Mouse (Mus musculus): ENCODE results near the gene Gabrb2. TPM values are rescaled to one million over a fixed set of nuclear protein-coding genes. Genes with fewer than 3 reads are reported as not detected.

Gene Gabrb2
- polyA plus RNA-seq (2015; fragmentation: Nextera tagmentation; extraction: Ambion mirVana): 24.2 and 32.3 TPM in 2 replicates

DNA sequence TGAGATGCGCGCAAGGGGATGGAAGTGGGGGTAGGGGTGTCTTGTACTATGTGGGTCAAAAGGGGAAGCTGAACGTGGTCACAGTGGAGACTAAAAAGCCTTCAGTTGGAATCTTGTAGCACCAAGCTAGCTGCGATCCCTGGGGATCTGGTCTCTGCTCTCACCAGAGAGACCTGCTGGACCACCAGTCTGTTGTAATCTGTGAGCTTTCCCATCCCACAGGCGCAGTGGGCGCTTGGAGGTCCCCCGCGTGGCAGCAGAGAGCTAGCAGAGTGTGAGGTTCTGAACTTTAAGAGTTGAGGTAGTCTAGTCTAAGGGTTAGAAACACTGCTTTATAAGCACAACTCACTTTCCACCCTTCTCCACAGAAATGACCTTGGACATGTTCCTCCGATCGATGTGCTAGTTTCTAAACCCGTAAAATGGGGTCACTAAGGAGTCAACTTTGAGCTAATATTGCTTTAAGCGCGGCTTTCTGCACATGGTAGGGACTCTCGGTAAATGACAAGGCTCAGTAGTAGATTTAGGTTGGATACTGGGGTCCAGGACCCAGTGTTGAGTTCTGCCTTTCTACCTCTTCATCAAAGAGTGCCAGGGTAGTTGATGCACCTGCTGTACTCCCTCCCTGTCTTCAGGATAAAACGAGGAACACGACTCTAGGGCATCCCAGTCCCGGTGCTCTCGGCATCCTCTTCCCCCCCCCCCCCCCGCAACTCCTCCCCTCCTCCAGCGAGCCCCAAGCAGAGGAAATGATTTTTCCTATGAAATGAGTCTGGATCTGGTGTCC is at the start of gene Gabrb2:
TSS of gene Gabrb2 (plus strand) at position 762 of the 787 bp plus-strand sequence.
- ATAC-seq: peak; percentile 22
- Histone ChIP-seq H3K4me2 (ENCODE audit: low read length) (peak within 1 kb of the TSS; percentile 70), H3K27ac (ENCODE audit: low read length) (peak within 1 kb of the TSS; percentile 79), H3K9me3 (ENCODE audit: control insufficient read depth, low read length) (no peaks in the 10 kb centered on the region), H3K27me3 (replicated peaks; ENCODE audit: control insufficient read depth, insufficient read depth, low read length) (no peaks in the 10 kb centered on the region), H3K4me1 (replicated peaks; ENCODE audit: control insufficient read depth, insufficient read depth, low read length) (peaks cover 19% of the 10 kb centered on the region), H3K9ac (replicated peaks; ENCODE audit: low read depth, low read length) (peak within 1 kb of the TSS; percentile 65), H3K36me3 (ENCODE audit: control insufficient read depth, insufficient read depth) (no peaks in the 10 kb centered on the region), H3K4me3 (replicated peaks; ENCODE audit: low read length) (peak within 1 kb of the TSS; percentile 52)
- WGBS: 31% methylated on average over 19 of the region's 20 CpGs

DNA sequence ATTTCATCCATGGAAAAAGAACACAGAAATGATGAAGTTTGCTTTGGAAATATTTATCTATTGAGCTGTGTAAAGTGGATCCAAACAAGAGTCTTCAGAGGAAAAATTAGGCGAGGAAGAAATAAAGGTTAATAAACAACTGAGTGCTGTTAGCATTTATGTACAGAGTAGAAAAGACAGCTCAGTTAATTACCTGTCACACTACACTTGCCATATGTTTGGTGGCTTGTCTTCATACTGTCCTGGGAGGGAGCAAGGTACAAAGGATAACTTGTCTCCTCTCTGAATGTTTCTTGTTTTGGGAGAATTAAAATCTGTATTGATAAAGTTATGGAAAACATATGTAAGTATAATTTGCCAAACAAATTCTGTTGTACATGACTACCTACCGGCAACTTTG is 40.6 kb upstream of the Gabrb2 start:
- Histone ChIP-seq H3K4me1 (replicated peaks; ENCODE audit: control insufficient read depth, insufficient read depth, low read length) (no peaks in the 10 kb centered on the region), H3K4me2 (ENCODE audit: low read length) (no peak overlapping the region), H3K27me3 (replicated peaks; ENCODE audit: control insufficient read depth, insufficient read depth, low read length) (no peaks in the 10 kb centered on the region), H3K36me3 (ENCODE audit: control insufficient read depth, insufficient read depth) (no peaks in the 10 kb centered on the region), H3K27ac (ENCODE audit: low read length) (no peak overlapping the region), H3K4me3 (replicated peaks; ENCODE audit: low read length) (no peak overlapping the region), H3K9me3 (ENCODE audit: control insufficient read depth, low read length) (no peaks in the 10 kb centered on the region), H3K9ac (replicated peaks; ENCODE audit: low read depth, low read length) (no peak overlapping the region)
- WGBS: 79% methylated on average over 2 of the region's 2 CpGs
- ATAC-seq: no peak

DNA sequence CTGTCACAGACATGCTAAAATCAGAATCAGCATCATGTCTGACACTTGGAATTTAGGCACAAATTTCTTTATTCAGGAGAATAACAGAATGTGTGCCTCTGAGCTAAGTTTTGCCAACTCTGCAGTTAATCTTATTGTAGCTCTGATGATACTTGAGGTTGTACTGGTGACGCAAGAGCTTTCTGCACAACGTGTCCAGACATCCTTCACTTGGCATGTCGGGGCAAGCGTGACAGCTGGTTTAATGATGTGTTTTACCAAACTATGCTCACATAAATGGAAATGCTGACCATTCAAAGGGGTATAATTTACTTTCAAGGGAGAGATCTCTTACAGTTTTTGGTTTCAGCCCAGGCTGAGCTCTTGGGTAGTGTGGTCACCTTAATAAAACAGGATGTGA is 33.1 kb upstream of the Gabrb2 start:
- no peak overlapping the region for H3K4me2 ChIP-seq (ENCODE audit: low read length)
- no peak for ATAC-seq
- no peaks in the 10 kb centered on the region for H3K27me3 ChIP-seq (replicated peaks; ENCODE audit: control insufficient read depth, insufficient read depth, low read length)
- H3K4me3 ChIP-seq (replicated peaks; ENCODE audit: low read length): no peak overlapping the region
- no peaks in the 10 kb centered on the region for H3K36me3 ChIP-seq (ENCODE audit: control insufficient read depth, insufficient read depth)
- no peaks in the 10 kb centered on the region for H3K4me1 ChIP-seq (replicated peaks; ENCODE audit: control insufficient read depth, insufficient read depth, low read length)
- WGBS: 79% methylated on average over 4 of the region's 4 CpGs
- H3K27ac ChIP-seq (ENCODE audit: low read length): no peak overlapping the region
- no peak overlapping the region for H3K9ac ChIP-seq (replicated peaks; ENCODE audit: low read depth, low read length)
- no peaks in the 10 kb centered on the region for H3K9me3 ChIP-seq (ENCODE audit: control insufficient read depth, low read length)

DNA sequence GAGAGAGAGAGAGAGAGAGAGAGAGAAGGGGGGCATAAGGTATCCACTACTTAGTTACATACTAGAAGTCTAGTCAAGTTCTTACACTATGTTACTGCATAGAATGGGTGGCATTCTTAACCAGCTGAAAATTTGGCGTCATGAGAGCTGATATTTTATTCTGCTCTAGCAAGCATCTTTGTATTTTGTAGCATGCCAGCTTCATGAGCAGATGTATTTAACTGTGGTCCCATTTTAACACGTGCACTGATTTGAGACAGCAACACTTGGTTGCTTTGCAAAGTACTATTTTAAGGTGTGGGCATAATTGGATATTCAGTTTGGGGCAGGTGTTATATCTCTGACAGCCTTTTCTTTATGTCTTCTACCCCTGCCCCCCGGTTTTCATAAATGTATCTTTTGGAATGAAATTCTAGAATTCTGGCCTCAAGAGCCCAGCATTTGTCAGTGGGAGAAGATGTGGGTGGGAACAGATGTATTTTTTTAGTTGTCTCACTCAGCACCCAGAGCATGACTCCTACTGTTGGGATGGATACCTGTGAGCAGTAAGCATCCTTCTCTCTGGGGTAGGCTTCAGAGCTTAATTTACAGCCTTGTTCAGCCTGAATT is 28.8 kb upstream of the Gabrb2 start:
- Histone ChIP-seq H3K27me3 (replicated peaks; ENCODE audit: control insufficient read depth, insufficient read depth, low read length) (no peaks in the 10 kb centered on the region), H3K4me2 (ENCODE audit: low read length) (no peak overlapping the region), H3K36me3 (ENCODE audit: control insufficient read depth, insufficient read depth) (no peaks in the 10 kb centered on the region), H3K27ac (ENCODE audit: low read length) (no peak overlapping the region), H3K9me3 (ENCODE audit: control insufficient read depth, low read length) (no peaks in the 10 kb centered on the region), H3K4me3 (replicated peaks; ENCODE audit: low read length) (no peak overlapping the region), H3K9ac (replicated peaks; ENCODE audit: low read depth, low read length) (no peak overlapping the region), H3K4me1 (replicated peaks; ENCODE audit: control insufficient read depth, insufficient read depth, low read length) (no peaks in the 10 kb centered on the region)
- ATAC-seq: no peak
- 61% methylated on average over 3 of the region's 3 CpGs for WGBS

DNA sequence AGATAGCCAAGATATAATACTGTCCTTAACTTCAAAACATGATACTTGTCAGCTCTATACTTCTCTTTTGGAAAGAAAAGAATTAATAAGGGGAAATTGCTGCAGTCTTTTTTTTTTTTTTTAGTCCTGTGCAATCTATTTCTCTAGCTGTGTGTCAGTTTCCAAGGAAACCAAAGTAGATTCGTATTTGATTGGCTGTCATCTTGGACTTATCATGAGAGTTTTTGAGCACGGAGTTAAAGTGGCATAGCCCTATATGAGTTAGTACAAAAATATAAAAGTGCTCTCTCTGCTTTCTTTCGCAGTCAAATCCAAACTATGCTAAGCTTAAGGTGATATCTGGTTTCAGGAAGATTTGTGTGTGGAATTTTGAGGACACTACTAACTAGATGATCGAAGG is 26.1 kb upstream of the Gabrb2 start:
- WGBS: 82% methylated on average over 4 of the region's 4 CpGs
- H3K27ac ChIP-seq (ENCODE audit: low read length): no peak overlapping the region

DNA sequence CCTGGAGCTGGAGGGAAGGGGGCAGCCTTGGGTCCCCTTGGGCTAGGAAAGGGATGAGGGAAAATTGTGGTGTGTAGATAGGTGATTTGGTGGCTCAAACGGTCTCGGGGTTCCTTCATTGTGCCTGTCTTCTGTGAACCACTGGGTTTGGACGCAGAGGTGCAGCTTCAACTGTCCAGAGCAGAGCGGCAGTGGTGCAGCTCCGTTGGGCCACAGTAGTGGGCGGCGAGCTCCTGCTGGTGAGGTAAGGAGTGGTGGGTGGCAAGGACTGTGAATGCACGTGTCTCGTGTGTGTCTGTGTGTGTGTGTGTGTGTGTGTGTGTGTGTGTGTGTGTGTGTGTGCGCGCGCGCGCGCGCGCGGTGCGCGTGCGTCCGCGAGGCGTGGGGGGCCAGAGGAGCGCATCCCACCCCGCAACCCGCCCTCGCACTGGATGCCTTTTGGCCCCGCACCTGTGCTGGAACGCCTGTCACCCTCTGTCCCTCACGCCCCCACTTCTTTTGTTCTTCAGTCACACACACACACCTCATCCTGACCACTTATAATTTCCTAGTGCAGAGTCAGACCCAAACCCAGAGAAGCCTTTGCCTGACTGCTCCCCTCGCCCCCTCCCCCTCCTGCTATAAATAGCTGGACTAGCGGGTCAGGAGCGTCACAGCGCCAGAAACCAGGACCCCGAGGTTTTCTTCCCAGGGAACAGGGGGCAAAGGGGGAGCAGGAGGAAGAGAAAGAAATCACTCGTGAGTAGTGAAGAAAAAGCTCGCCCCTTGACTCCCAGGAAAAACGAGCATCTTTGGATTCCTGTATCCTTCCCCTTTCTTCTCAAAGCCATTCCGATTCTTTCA is 455 bp downstream of the Gabrb2 start:
- H3K9ac ChIP-seq (replicated peaks; ENCODE audit: low read depth, low read length): peak overlapping the region; percentile 65
- H3K9me3 ChIP-seq (ENCODE audit: control insufficient read depth, low read length): no peaks in the 10 kb centered on the region
- peak overlapping the region; percentile 79 for H3K27ac ChIP-seq (ENCODE audit: low read length)
- peak; percentile 68 for ATAC-seq
- H3K4me3 ChIP-seq (replicated peaks; ENCODE audit: low read length): peak overlapping the region; percentile 52
- peak overlapping the region; percentile 70 for H3K4me2 ChIP-seq (ENCODE audit: low read length)
- H3K4me1 ChIP-seq (replicated peaks; ENCODE audit: control insufficient read depth, insufficient read depth, low read length): peaks cover 19% of the 10 kb centered on the region
- WGBS: 1% methylated on average over 24 of the region's 40 CpGs
- H3K27me3 ChIP-seq (replicated peaks; ENCODE audit: control insufficient read depth, insufficient read depth, low read length): no peaks in the 10 kb centered on the region
- H3K36me3 ChIP-seq (ENCODE audit: control insufficient read depth, insufficient read depth): no peaks in the 10 kb centered on the region

More for the DNA sequence above, 26.1 kb upstream of the Gabrb2 start:
- Histone ChIP-seq H3K4me1 (replicated peaks; ENCODE audit: control insufficient read depth, insufficient read depth, low read length) (no peaks in the 10 kb centered on the region), H3K9ac (replicated peaks; ENCODE audit: low read depth, low read length) (no peak overlapping the region), H3K9me3 (ENCODE audit: control insufficient read depth, low read length) (no peaks in the 10 kb centered on the region), H3K27me3 (replicated peaks; ENCODE audit: control insufficient read depth, insufficient read depth, low read length) (no peaks in the 10 kb centered on the region), H3K4me3 (replicated peaks; ENCODE audit: low read length) (no peak overlapping the region), H3K4me2 (ENCODE audit: low read length) (no peak overlapping the region), H3K36me3 (ENCODE audit: control insufficient read depth, insufficient read depth) (no peaks in the 10 kb centered on the region)
- ATAC-seq: no peak; the same call in 1 of the 2 replicates

DNA sequence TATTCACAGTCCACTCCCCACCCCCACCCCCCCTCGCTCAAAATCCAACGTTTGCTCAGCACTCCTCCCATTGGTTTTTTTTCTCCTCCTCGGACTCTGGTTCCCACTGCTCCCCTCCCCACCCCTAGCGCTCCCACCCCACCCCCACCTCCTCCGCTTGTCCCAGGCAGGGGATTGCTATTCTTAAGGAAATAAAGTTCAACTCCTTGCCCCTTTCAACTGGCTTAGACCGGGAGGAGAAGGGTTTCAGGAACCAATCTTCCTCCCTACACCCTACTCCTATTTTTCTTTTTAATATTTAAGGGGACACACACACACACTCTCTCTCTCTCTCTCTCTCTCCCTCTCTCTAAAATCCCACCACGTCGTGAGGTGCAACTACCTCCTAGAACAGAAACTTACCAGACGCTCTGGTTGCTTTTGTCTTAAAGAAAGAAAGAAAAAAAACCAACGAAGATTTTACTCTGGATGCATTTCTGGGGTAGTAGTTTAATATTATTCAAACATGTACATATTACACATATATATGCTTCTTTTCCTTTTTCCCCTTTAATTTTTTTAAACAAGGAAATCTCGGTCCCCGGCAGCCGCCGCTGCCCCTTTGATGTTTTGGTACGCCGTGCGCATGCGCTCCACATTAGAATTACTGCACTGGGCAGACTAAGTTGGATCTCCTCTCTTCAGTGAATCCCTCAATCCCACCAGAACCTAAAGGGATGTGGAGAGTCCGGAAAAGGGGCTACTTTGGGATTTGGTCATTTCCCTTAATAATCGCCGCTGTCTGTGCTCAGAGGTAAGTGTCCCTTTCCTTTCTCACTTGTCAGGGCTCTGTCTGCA is 1.3 kb downstream of the Gabrb2 start:
- H3K36me3 ChIP-seq (ENCODE audit: control insufficient read depth, insufficient read depth): no peaks in the 10 kb centered on the region
- peak overlapping the region; percentile 79 for H3K27ac ChIP-seq (ENCODE audit: low read length)

DNA sequence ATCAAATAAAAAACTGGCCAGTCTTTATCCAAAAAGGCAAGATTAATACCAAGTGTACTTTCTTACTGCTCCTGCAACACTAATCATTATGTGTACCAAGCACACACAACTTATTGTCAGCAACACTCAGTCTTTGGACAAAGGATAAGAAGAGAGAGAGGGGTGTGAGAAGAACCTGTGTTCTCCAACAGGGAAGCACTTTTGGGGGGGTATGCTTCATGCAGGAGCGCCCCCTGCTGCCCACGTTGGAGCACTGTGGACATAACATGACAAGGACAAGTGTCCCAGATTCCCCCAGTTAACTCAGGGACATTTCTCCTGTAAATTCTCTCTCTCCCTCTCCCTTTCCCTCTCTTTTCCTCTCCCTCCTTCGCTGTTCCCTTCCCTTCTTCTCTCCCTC is 3.7 kb downstream of the Gabrb2 start:
- no peaks in the 10 kb centered on the region for H3K9me3 ChIP-seq (ENCODE audit: control insufficient read depth, low read length)
- no peak overlapping the region for H3K4me2 ChIP-seq (ENCODE audit: low read length)
- H3K27ac ChIP-seq (ENCODE audit: low read length): no peak overlapping the region
- peaks cover 19% of the 10 kb centered on the region for H3K4me1 ChIP-seq (replicated peaks; ENCODE audit: control insufficient read depth, insufficient read depth, low read length)
- ATAC-seq: no peak
- no peak overlapping the region for H3K4me3 ChIP-seq (replicated peaks; ENCODE audit: low read length)
- H3K9ac ChIP-seq (replicated peaks; ENCODE audit: low read depth, low read length): no peak overlapping the region
- no peaks in the 10 kb centered on the region for H3K36me3 ChIP-seq (ENCODE audit: control insufficient read depth, insufficient read depth)
- WGBS: 0% methylated on average over 3 of the region's 3 CpGs
- H3K27me3 ChIP-seq (replicated peaks; ENCODE audit: control insufficient read depth, insufficient read depth, low read length): no peaks in the 10 kb centered on the region

More for the DNA sequence above, 1.3 kb downstream of the Gabrb2 start:
- peak; percentile 63 for ATAC-seq
- H3K9me3 ChIP-seq (ENCODE audit: control insufficient read depth, low read length): no peaks in the 10 kb centered on the region
- H3K4me3 ChIP-seq (replicated peaks; ENCODE audit: low read length): peak overlapping the region; percentile 52
- under 1% methylated on average over 21 of the region's 21 CpGs for WGBS
- H3K9ac ChIP-seq (replicated peaks; ENCODE audit: low read depth, low read length): peak overlapping the region; percentile 65
- H3K27me3 ChIP-seq (replicated peaks; ENCODE audit: control insufficient read depth, insufficient read depth, low read length): no peaks in the 10 kb centered on the region
- peaks cover 19% of the 10 kb centered on the region for H3K4me1 ChIP-seq (replicated peaks; ENCODE audit: control insufficient read depth, insufficient read depth, low read length)
- peak overlapping the region; percentile 70 for H3K4me2 ChIP-seq (ENCODE audit: low read length)

Data from forebrain, embryonic 16.5 days (tissue).